Mouse (Mus musculus) urinary bladder, postnatal 36 days (tissue): Measurements from ENCODE around the gene Pfn3.
A peak's percentile ranks its signal among the peaks of the same experiment; 100 is the strongest.

Source experiments
- DNase-seq, 2 experiments: peaks; one replicate each; pipeline ENCODE4 v3.0.0; 2022; ENCODE audit warnings: low spot score in 2 of 2, mixed read lengths in 1 of 2

Gene Pfn3

DNA sequence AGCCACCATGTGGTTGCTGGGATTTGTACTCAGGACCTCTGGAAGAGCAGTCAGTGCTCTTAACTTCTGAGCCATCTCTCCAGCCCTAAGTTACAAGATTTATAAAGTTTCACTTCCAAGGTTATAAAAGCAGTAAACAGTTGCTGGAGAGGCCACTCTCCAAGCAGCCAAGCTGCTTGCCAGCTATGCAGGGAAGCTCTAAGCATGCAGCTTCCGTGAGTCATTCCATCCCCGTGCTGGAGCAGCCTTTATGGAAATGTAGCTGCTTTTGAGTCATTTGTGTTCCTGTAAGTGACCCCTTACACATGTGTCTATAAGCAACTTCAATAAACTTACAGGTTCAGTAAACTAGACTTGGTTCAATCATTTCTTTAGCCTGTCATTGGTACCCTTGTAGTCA lies 15.5 kb upstream of the Pfn3 start:
- no peak for DNase-seq

DNA sequence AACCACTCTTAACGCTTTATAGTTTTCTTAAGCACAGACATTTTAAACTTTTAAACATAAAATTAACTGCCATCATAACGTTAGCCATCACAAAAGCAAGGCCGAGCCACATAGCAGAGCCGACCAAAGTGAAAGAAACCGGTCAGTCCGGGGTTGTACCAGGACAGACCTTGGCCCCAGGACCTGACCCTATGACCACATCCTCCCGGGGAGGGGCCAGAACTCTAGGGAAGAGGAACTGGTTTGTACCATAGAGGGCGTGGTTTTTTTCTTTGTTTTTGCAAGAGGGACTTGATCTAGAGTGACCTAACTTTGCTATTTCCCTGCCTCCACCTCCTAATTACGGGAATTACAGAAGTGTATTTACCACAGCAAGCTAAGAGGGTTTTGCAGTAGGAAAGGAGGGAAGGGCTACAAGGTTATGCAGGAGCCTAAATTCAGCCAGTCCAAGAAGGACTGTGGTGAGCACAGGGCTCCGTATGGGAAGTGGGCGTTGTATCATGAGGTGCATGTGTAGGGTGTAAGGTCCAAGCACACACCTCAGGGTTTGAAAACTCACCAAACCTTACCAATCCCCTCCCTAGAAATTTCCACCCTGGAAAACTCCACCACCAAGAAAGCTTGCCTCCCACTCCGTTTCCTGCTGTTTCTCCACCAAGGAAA lies 14.3 kb upstream of the Pfn3 start:
- DNase-seq = peak; percentile 61 to 75

DNA sequence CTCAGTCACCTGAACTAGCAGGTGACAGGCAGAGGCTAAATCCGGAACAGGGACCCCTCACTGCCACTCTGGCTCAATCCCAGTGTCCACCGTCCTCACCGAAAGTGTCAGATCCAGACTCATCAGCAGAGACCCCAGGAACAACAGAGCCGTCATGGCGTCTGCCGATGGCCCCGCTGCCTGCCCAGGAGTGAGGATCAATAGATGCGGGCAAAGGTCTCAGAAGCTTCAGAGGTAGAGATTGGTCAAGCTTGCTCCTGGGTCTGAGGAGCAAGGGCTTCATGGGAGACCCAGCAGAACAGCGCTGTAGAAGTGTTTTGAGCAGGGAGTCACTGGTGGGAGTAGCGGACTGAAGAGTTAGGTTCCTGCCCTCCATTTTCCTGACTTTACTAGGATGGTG lies 11.6 kb upstream of the Pfn3 start, which contains the start of gene F12:
Gene F12, minus strand, starts transcription at position 181 of the 400 bp plus-strand sequence.
- DNase-seq = no peak

DNA sequence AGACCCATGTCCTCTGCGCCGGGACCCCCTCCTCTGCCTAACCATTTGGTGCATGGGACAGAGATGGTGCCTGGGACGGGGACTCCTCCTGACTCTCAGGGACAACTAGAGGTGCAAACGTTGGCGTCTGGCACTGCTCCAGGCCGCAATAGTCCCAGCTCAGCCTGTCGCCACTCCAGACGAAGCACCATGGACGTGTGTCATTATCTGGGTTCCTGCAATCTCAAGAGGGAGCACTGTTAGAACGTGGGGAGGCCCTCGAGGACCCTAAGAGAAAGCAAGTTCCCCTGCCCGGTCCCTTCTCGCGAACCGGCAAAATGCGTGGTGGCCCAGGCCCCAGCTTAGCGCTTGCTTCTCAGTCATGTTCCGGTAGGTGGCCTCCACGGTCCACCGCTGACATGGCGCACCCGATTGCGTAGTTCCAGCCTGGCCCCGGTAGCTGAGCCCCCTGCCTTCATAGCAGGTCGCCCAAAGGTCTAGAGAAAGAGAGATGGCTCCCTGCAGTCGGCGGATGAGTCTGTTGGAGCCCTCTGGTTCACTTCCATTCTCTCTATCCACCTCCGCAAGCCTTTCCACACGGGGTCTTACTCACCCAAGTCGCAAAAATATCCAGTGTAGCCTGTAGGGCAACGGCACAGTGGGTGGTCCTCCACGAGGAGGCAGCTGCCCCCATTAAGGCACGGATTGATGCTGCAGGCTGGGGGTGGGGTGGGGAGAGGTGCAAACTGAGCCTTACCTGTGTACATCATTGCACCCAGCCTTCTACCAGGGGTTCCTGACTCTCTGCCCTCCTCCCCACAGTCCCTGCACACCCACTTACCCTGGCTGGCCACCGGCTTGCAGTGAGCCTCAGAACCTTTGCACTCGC lies 6.1 kb upstream of the Pfn3 start:
- DNase-seq = peak; percentile 63 to 71

DNA sequence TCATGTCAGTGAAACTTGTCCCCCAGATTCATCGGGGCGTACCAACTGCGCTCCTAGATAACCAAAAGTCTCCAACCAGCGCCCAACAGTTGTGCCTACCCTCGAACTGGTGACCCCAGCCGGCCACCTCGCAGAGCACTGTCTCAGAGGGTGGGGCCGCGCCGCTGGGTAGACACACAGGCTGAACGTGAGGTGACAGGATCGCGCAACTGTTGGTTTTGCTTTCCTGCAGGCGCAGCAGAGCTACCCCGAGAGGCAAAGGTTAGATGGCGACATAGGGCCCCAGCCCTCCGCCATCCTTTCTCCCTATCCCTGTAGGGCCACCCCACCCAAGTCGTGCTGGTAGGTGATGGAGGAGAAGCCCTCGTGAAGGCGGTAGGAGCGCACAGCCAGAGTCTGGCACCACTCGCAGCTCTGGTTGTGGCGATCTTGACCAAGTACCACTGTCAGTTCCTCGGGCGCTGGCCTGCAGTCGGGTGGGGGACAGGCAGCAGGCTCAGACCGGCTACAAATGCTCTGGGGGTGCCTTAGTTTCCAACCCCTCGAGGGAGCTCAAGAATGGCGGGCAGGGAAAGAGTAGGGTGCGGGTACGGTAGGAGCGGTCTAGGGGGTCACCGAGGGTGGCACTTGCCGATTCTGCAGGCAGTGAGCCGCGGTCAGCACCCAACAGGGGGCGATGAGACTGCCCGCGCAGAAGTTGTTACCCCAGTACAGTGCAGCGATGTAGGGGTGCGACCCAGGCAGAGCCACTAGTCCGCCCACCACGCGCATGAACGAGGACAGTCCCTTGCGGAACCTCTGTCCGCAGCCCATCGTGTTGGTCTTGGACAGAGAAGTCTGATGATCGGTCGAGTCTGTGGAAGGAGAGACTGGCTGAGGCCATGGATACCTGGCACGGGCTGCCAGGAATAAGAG lies 5.2 kb upstream of the Pfn3 start:
- DNase-seq = no peak

DNA sequence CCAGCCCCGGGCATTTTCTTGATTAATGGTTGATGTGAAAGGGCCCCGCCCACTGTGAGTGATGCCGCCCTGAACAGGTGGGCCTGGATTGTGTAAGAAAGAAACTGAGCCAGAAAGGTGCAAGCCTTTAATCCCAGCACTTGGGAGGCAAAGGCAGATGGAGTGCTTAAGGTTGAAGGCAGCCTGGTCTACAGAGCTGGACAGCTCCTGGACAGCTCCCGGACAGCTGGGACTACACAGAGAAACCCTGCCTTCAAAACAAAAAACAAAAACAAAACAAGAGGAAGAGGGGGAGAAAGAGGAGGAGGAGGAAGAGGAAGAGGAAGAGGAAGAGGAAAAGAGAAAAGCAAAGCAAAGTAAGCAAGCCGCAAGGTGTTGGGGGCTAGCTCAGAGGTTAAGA lies 4.1 kb upstream of the Pfn3 start:
- no peak for DNase-seq

DNA sequence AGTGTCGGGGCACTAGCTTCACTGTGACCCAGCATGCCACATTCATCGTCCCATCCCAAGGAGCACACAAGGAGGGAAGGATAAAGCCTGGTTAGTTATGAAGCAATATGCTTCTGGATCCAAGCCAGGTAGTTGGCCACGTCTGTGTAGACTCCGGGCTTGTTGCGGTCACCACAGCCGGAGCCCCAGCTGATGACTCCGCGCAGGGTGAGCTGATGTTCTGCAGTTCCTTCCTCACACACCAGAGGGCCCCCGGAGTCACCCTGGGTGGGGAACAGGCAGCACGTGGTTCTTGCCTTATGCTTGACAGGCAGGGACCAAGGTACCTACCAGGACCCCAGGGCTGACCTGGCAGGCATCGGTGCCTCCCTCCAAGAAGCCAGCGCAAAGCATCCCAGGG lies 3.0 kb upstream of the Pfn3 start:
- DNase-seq = peak; percentile 86 to 89

DNA sequence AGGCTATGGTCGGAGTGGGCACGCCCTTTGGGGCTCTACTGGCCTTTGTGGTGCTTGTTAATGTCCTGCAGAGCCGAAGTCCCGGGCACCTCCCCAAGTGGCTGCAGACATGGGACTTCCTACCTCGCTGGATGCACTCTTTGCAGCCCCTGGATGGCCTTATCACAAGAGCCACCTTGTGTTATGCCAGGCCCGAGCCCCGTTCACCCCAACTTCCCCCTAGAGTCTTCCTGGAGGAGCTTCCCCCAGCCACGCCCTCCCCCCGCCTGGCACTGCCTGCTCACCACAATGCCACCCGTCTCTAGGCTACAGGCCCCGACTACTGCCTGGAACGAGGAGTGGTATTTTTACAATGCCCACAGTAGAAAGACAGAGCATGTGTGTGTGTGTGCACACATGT lies 1.7 kb downstream of the Pfn3 start:
- no peak for DNase-seq

DNA sequence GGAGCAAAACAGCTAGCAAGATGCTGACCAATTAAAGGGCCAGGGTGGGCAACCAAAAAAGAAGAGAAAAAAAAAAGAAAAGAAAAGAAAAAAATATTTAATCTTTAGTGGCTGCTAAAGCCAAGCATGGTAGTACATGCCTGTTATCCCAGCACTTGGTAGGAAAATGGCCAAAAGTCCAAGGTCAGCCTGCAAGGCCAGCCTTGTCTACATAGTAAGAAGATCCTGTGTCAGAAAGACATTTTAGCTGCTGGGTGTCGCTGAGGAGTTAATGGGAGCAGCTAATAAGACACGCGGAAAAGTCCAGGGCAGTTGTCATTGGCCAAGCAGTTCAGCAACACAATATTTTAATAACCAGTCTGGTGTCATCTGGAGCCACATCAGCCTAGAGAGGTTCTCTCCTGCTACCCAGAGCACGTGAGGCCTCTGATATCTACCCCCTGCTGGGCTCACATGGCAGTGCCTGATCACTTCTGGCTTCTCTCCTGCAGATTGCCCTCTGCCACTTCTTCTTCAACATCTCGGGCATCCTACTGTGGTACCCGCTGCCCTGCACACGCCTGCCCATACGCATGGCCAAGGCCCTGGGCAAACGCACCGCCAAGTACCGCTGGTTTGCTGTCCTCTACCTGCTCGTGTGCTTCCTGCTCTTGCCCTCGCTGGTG lies 2.3 kb downstream of the Pfn3 start:
- no peak for DNase-seq

DNA sequence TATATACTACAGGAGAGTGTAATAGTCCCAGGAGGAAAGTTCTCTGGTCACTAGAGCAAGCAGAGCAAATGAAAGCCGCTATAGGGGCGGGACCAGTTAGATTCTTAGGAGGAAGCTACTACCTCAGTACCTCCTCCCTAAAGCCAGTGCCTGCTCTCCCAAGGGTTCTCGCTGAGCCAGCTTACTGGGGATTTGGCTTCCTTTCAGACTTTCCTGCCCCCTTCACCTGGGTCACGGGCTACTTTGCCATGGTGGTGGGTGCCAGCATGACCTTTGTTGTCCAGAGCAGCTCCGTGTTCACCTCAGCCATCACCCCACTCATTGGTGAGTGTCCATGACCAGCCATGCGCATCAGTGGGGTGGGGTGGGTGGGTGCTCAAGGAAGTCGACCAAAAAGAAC lies 3.2 kb downstream of the Pfn3 start:
- DNase-seq = no peak

DNA sequence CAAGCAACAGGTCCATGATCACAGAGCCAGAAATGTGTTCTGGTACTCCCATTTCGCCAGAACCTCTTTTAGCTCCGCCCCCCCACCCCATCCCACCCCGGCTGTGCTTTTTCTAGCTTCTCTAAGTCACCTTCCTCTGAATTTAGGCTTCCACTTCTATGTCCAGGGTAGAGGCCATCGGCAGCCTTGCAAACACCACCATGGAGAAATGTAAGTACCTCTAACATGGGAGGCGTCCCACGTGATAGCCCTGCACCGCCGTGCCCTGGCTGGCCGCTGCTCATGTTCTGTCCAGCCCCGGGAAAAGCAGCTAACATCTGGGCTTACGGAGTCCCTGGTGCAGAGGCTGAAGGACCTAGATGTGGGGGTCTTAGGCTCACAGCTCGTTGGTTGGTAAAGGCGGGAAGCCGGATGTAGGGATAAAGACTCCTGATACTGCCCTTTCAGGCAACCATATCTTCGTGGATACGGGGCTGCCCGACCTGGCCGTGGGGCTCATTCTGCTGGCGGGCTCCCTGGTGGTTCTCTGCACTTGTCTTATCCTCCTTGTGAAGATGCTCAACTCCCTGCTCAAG lies 6.4 kb downstream of the Pfn3 start:
- DNase-seq = no peak

DNA sequence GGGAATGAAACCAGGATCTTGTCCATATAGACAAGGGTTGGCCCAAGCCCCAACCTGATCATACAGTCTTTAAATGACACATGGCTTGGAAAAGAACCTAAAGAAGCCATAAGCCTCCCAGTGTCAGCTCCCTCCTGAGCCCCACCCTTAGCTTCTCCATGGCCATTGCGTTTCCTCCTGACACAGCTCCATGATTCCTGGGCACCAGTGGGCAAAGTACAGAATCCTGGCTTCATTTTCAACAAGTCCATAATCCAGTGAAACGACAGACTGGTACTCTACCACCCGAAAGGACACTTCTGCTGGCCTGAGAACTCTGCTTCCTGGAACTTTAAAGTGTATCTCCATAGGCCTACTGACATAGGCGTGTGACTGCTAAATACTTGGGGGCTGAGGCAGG lies 7.7 kb downstream of the Pfn3 start:
- no peak for DNase-seq

DNA sequence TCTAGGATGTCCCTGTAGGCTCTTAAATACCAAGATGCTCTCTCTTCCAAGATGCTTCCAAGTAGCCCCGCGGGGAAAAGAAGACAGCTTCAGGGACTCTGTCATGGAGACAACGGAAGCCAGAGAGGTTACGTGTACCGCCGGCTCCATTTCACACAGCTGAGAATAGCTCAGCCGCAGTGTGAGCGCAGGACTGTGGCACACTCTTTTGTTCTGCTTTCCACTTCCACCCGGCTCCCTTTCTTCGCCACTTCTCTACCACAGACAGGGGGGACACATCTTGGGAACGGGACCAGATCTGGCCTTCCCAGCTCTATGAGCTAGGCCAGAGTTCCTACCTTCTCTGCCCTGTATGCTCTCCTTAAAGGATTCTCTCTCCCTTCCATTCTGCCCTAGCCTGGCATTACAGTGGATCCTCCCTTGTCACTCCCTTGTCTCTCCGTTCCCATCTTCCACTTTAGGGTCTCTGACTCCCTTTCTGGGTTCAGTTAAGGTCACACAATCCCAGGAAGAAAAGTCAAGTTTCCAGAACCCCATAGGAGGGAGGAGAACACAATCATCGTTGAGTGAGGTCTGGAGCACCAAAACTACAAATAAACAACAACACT lies 9.1 kb downstream of the Pfn3 start:
- no peak for DNase-seq

DNA sequence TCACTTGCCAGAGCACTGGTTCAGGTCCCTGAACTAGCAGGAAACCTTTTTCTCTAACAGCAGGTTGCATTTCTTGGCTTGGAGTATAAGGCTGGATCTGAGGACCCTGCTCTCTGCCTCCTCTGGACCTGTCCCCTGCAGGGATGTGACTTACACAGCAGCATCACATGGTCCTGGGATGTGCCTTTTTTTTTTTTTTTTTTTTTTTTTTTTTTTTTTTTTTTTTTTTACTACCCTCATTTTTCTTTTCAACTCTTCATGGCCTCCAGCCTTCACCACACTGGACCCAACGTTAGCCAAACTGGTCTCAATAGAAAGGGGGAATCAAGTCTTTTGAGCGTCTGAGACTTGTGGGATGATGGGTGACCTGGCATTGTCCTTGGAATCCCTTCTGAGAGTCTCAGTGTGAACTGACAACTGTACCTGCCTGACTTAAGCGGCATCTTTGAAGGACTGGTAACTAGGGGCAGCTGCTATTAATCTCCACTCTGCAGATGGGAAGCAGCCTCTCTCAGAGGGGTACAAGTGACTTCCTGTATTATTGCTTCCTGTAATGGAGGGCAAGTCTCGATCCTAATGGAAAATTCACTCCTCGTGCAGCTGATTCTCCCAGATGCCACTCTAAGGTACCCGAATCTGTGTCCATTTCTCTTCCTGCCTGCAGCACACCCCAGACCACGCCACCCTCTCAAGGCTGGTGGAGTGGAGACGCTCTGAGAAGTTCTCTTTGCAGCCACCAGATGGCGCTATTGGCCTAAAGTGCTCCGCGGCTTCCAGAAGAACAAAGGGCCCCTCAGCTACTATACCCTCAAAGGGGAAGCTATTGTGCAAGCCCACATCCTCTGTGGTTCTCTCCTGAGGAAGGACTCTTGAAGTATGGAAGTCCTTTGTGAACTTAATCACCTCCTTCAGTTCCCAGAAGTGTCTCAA lies 9.9 kb downstream of the Pfn3 start:
- peak; percentile 55 to 67 for DNase-seq

DNA sequence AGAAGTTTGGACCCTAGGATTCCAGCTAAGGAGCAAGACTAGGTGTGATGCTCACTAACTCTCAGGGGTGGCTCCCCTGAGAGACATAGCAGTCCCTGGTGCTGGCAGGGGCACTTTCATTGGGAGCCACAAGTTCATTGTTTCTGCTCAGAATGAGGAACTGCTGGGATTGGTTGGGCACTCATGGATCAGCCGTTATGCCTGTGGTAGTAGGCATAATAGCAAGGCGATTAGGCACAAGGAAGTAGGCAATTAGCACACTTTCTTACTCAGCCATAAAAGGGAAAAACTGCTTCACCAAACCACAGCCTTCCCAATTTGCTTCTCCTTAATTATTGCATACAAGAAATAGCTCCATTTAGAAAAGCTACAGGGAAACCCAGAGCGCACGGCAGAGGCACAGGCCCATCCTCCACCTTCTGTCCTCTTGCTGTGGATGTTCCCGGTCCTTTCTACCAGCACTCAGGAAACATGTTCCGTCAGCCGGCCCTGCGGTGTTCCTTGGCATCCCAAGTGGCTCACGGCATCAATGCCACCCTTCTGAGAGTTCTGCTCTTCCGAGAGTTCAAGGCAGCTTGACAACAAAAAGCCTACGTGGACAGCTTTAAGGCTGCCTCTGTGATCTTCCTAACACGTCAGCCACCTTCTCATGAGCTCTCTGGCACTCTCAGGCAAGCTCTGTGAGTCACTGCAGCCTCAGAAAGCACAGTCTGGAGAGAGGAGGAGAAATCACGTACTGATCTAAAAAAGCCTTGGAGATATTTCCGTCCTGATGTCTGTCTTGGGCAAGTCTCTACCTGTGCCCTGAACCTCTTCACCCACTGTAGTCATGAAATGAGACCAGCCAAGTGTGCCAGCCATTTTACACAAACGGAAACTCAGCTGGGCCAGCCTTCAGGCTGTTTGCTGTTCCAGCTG lies 10.8 kb downstream of the Pfn3 start:
- DNase-seq = peak; percentile 38 to 49

DNA sequence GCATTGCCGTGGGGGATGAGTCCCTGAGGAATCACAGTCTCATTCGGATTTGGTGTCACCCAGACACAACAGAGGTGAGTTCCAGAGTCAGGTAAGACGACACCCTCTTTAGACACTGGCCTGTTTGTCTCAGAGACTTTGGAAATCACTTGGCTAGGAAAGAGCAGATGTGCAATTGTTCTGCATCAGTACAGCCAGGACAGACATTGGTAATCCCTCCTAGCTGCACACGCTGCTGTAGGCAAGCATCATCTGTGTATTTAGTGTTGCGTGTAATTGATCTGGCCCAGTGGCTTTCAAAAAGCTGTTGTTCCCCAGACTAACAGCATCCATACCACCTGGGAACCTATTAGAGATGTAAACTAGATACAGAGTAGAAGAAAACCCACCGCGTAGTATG lies 11.8 kb downstream of the Pfn3 start:
- no peak for DNase-seq

DNA sequence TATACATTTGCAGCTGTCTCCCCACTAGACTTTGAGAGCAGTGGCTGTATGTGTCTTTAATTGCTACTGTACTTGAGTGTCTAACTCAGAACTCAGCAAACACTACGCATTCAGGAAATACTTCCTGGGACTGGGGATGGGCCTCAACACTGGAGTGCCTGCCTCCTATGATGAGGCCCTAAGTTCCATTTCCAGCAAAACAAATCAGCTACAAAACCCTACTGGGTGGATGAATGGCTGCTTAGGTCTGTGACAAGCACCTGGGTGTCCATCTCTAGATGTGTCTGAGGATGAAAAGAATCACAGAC lies 15.0 kb downstream of the Pfn3 start:
- DNase-seq = no peak

DNA sequence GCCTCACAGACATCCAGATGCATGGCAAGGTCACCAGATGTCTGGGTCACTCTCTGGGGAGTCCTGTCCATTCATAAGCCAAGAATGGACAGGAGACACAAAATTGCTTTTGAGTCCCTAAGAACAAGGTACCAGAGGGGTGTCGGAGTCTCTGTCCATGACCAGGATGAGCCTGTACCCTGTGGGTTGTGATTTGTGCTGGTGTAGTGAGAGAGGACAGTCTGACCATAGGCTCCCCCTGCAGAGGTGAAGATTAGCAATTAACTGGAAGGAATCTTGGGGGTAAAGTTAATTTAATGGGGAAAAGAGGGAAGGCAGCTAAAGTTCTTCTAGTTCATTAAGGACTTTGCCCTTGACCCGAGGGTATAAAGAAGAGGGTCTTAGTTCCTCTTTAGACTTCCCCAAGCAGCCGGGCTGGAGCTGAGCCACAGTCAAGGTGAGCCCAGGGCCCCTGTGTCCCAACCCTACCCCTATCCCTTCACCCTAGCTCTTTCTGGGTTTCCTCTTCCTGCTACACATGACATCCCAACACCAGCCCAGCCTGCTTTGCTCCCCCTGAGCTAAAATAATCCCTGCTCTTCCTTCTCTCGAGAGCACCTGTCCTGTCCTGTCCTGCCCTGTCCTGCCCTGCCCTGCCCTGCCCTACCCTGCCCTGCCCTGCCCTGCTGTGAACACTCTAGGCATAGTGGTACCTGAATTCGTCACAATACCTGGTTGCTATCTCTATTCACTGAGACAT lies 15.6 kb downstream of the Pfn3 start:
- DNase-seq = peak in 1 of 2 experiments; percentile 14
